Mouse (Mus musculus): ENCODE results near the gene Mrpl33.
"Not testable (repeated sequence)": the region's sequence is repeated elsewhere in the genome, so short reads cannot be mapped to it uniquely, and the experiment has no call there.

The Mrpl33 gene

GRCm38 (mm10) chr5:31596481-31597429, at the start of gene Mrpl33:
TSS of gene Mrpl33 (plus strand) at chr5:31596935.
- peak; percentile 56 for DNase-seq

- DNase-seq, result no peak
Measured at GRCm38 (mm10) chr5:31559401-31559800, 37.3 kb upstream of the Mrpl33 start.

- no peak for DNase-seq
Measured at GRCm38 (mm10) chr5:31560352-31560751, 36.4 kb upstream of the Mrpl33 start.

- DNase-seq, result no peak
Measured at GRCm38 (mm10) chr5:31562036-31562666, 34.6 kb upstream of the Mrpl33 start.

- DNase-seq, result peak; percentile 76
Measured at GRCm38 (mm10) chr5:31563496-31563895, 33.2 kb upstream of the Mrpl33 start.

- no peak for DNase-seq
Measured at GRCm38 (mm10) chr5:31563905-31564304, 32.8 kb upstream of the Mrpl33 start.

GRCm38 (mm10) chr5:31564976-31565375, 31.8 kb upstream of the Mrpl33 start:
- no peak for DNase-seq

GRCm38 (mm10) chr5:31566026-31566425, 30.7 kb upstream of the Mrpl33 start:
- no peak for DNase-seq

- no peak for DNase-seq
Measured at GRCm38 (mm10) chr5:31566457-31566856, 30.3 kb upstream of the Mrpl33 start.

GRCm38 (mm10) chr5:31567951-31568657, 28.6 kb upstream of the Mrpl33 start:
- no peak for DNase-seq

GRCm38 (mm10) chr5:31571023-31571608, 25.6 kb upstream of the Mrpl33 start:
- DNase-seq, result peak; percentile 51

GRCm38 (mm10) chr5:31573722-31574121, 23.0 kb upstream of the Mrpl33 start:
- DNase-seq, result no peak

GRCm38 (mm10) chr5:31576539-31576975, 20.2 kb upstream of the Mrpl33 start:
- no peak for DNase-seq

GRCm38 (mm10) chr5:31581263-31581662, 15.5 kb upstream of the Mrpl33 start:
- no peak for DNase-seq

GRCm38 (mm10) chr5:31581932-31582331, 14.8 kb upstream of the Mrpl33 start:
- no peak for DNase-seq

- no peak for DNase-seq
Measured at GRCm38 (mm10) chr5:31583261-31583660, 13.5 kb upstream of the Mrpl33 start.

- DNase-seq, result no peak
Measured at GRCm38 (mm10) chr5:31585526-31585925, 11.2 kb upstream of the Mrpl33 start.

- DNase-seq, result no peak
Measured at GRCm38 (mm10) chr5:31588016-31588415, 8.7 kb upstream of the Mrpl33 start.

- not testable (repeated sequence) for DNase-seq
Measured at GRCm38 (mm10) chr5:31588672-31589071, 8.1 kb upstream of the Mrpl33 start.

- no peak for DNase-seq
Measured at GRCm38 (mm10) chr5:31589711-31590319, 6.9 kb upstream of the Mrpl33 start.

GRCm38 (mm10) chr5:31591122-31591521, 5.6 kb upstream of the Mrpl33 start:
- no peak for DNase-seq

GRCm38 (mm10) chr5:31595868-31596267, 867 bp upstream of the Mrpl33 start:
- no peak for DNase-seq
